Comparison of ENCODE assay signal across 10 mouse cellular contexts in genomic region chr13:24375320-24376203, GRCm38 (mm10). TPM values are rescaled to one million over a fixed set of nuclear protein-coding genes. Genes with fewer than 3 reads are reported as not detected.
DNase-seq lines count a peak whose midpoint lies in the region; TF ChIP-seq lines count a peak whose summit lies in the region.
"Had no signal": no experiment of that assay in that cellular context is flagged by ENCODE, and none has a peak within 500 bp of the region (broad histone marks: within the 10 kb centered on the region; RNA-seq: fewer than 3 reads in every experiment).

No protein-coding gene starts in this region.

- no peak for TF ChIP-seq POLR2A in kidney, adult 2 months (IDR thresholded peaks at IDR 0.05; ENCODE audit: low read depth, low read length)

- no peak overlapping the region for H3K4me3 ChIP-seq in kidney, adult 2 months (ENCODE audit: insufficient read depth, low read depth, low read length)
- H3K4me3 ChIP-seq in left cerebral cortex, adult 2 months = no peak overlapping the region

- TF ChIP-seq CTCF in kidney, adult 2 months (conservative IDR thresholded peaks at IDR 0.05; ENCODE audit: insufficient read depth, insufficient read length, low read depth, low read length) = no peak
- no peak for TF ChIP-seq CTCF in left cerebral cortex, adult 2 months (IDR thresholded peaks at IDR 0.05)

- peak; percentile 42 for DNase-seq in kidney, adult 2 months
- no peak for DNase-seq in kidney, adult 11 months
- peak; percentile 42 for DNase-seq in NIH3T3 (ENCODE audit: low read depth)
- DNase-seq in heart, postnatal 10 days = peak; percentile 59 to 61
- DNase-seq in naive thymus-derived CD4-positive, alpha-beta T cell, adult 2 months (ENCODE audit: low read depth) = peak; percentile 59
- DNase-seq in left cerebral cortex, adult 2 months (ENCODE audit: extremely low spot score in 1 of 2, low spot score in 2 of 2) = no peak
- DNase-seq in right cerebral cortex, postnatal 36 days (ENCODE audit: low spot score in 2 of 2) = no peak
- DNase-seq in cerebellum, adult 9-11 months = no peak
- DNase-seq: left cerebral cortex, postnatal 4 days; midbrain, embryonic 14.5 days had no signal

- H3K36me3 ChIP-seq in kidney, adult 2 months (ENCODE audit: control insufficient read depth, insufficient read depth, low read length) = no peaks in the 10 kb centered on the region

- no peaks in the 10 kb centered on the region for H3K4me1 ChIP-seq in kidney, adult 2 months (ENCODE audit: control insufficient read depth, insufficient read depth, low read length)

- peak overlapping the region; percentile 60 for H3K27ac ChIP-seq in kidney, adult 2 months (ENCODE audit: insufficient read depth, low read depth, low read length)
- H3K27ac ChIP-seq in left cerebral cortex, adult 2 months = no peak overlapping the region

- WGBS in kidney, adult 2 months = 63% methylated on average over 7 of the region's 7 CpGs

- H3K27me3 ChIP-seq in kidney, adult 2 months (replicated peaks; ENCODE audit: control insufficient read depth, insufficient read depth, low read length) = no peaks in the 10 kb centered on the region

- intact Hi-C loops in heart, postnatal 10 days (cut with DNase I) = no loop called here
- intact Hi-C loops in left cerebral cortex, adult 2 months (cut with DNase I) = no loop called here

RNA-seq across cellular contexts. Expression of gene Cmah, which starts 48.4 kb away (rescaled TPM):
- polyA plus RNA-seq in kidney, adult 2 months (2012; rRNA removed) = 7.9 and 8.3 TPM in 2 replicates
- 1 to 10 TPM; 2.0 to 2.3 TPM for total RNA-seq in heart, postnatal 10 days (2021)
- under 1 TPM; 0.35 to 0.97 TPM for total RNA-seq in left cerebral cortex, adult 2 months (2021)

Comparison
In these comparisons a context has a peak if more than half of its experiments do, and no peak if none do; other contexts are left out.
1. DNase-seq: peak in kidney, adult 2 months (single experiment), NIH3T3 (single experiment), heart, postnatal 10 days (2 of 2) and naive thymus-derived CD4-positive, alpha-beta T cell, adult 2 months (single experiment); none in kidney, adult 11 months (single experiment), left cerebral cortex, adult 2 months (0 of 2), right cerebral cortex, postnatal 36 days (0 of 2) and cerebellum, adult 9-11 months (single experiment).